ENCODE assay signal across 18 mouse cellular contexts in genomic region chr10:52822909-52823308, GRCm38 (mm10).
"Had no signal": no experiment of that assay in that cellular context is flagged by ENCODE, and none has a peak within 500 bp of the region (broad histone marks: within the 10 kb centered on the region; RNA-seq: fewer than 3 reads in every experiment).

No protein-coding gene starts in this region.

- H3K4me3 ChIP-seq: lung, embryonic 15.5 days; megakaryocyte, embryonic 14.5 days; midbrain, embryonic 13.5 days; midbrain, embryonic 15.5 days; neural tube, embryonic 12.5 days; stomach, embryonic 15.5 days had no signal

- H3K9ac ChIP-seq: liver, postnatal 0 days; lung, embryonic 15.5 days; midbrain, embryonic 13.5 days; midbrain, embryonic 15.5 days; neural tube, embryonic 12.5 days; stomach, embryonic 15.5 days had no signal

- ATAC-seq: liver, postnatal 0 days; lung, postnatal 0 days; midbrain, embryonic 13.5 days; midbrain, embryonic 15.5 days had no signal

- H3K9me3 ChIP-seq: lung, embryonic 15.5 days; midbrain, embryonic 13.5 days; midbrain, embryonic 15.5 days; neural tube, embryonic 12.5 days; stomach, embryonic 15.5 days had no signal

- H3K4me1 ChIP-seq: lung, embryonic 15.5 days; megakaryocyte, embryonic 14.5 days; midbrain, embryonic 13.5 days; midbrain, embryonic 15.5 days; neural tube, embryonic 12.5 days; stomach, embryonic 15.5 days had no signal

- H3K36me3 ChIP-seq: lung, embryonic 15.5 days; midbrain, embryonic 13.5 days; midbrain, embryonic 15.5 days; neural tube, embryonic 12.5 days; stomach, embryonic 15.5 days had no signal

- H3K4me2 ChIP-seq: lung, embryonic 15.5 days; midbrain, embryonic 11.5 days; midbrain, embryonic 13.5 days; midbrain, embryonic 15.5 days; neural tube, embryonic 12.5 days; stomach, embryonic 15.5 days had no signal

- H3K27ac ChIP-seq: lung, embryonic 15.5 days; macrophage; midbrain, embryonic 13.5 days; midbrain, embryonic 15.5 days; neural tube, embryonic 12.5 days; stomach, embryonic 15.5 days; stomach, postnatal 0 days had no signal

- H3K27me3 ChIP-seq: lung, embryonic 15.5 days; megakaryocyte, embryonic 14.5 days; midbrain, embryonic 13.5 days; midbrain, embryonic 15.5 days; neural tube, embryonic 12.5 days; stomach, embryonic 15.5 days had no signal

- DNase-seq: liver, postnatal 0 days; lung, adult 2 months; lung, postnatal 14 days; lung, postnatal 36 days; right cerebral cortex, postnatal 14 days; thymus, adult 2 months; thymus, postnatal 25 days; thymus, postnatal 4 days had no signal
